Mouse (Mus musculus): ENCODE results near the gene Isl2. TPM values are rescaled to one million over a fixed set of nuclear protein-coding genes. Genes with fewer than 3 reads are reported as not detected.

Isl2 gene
- total and polyA plus RNA-seq, 3 experiments = 0.06 TPM; not detected in 2

DNA sequence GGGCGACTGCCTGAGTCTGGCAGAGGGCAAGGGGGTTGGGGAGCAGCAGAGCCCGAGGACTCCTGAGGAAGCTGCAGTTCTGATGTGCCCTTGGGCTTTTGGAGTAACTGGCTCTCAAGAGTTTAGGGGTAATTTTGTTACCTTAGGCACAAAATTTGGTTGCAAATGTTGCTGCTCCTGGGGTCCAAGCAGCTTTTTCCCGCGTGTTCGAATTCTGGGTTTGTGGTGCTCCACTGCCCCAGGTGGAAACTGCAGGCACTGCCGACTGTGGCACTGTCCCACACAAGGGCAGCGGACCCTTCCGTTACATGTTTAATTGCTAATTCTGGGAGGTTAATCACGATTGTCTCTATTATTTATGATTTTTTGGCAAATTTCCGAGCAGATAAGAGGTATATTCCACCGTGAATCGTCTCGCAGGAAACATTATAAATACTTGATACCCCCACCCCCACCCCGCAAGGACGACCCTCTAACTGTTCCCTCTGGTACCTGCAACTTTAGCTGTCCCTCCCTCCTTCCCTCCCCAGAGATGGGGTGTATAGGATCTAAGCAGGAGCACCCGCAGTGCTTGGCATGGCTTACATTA is 10.9 kb downstream of the Isl2 start:
- peak; percentile 22; the same call in 1 of the 2 replicates for TF ChIP-seq CTCF (IDR thresholded peaks at IDR 0.05)
- TF ChIP-seq POLR2A (IDR thresholded peaks at IDR 0.05; ENCODE audit: insufficient read depth, low read depth, low read length) = no peak
- DNase-seq = no peak
- no peak overlapping the region for H3K27ac ChIP-seq
- intact Hi-C loops (cut with DNase I) = loop anchor here (10.0 kb wide), 1 partner anchor 225 kb away; the partner anchor contains the start of genes Nrg4 and Tmem266
- no peaks in the 10 kb centered on the region for H3K79me2 ChIP-seq (replicated peaks; ENCODE audit: control insufficient read depth, insufficient read depth, low read length)
- WGBS = 24% methylated on average over 16 of the region's 16 CpGs
- no peaks in the 10 kb centered on the region for H3K36me3 ChIP-seq (ENCODE audit: control insufficient read depth, insufficient read depth, low read length)
- peaks cover 20% of the 10 kb centered on the region for H3K27me3 ChIP-seq (ENCODE audit: control insufficient read depth, insufficient read depth, low read length)
- H3K9ac ChIP-seq (ENCODE audit: low read depth, low read length) = no peak overlapping the region
- H3K4me1 ChIP-seq (ENCODE audit: control insufficient read depth, insufficient read depth, low read length) = peaks cover 5% of the 10 kb centered on the region
- no peak overlapping the region for H3K4me3 ChIP-seq

DNA sequence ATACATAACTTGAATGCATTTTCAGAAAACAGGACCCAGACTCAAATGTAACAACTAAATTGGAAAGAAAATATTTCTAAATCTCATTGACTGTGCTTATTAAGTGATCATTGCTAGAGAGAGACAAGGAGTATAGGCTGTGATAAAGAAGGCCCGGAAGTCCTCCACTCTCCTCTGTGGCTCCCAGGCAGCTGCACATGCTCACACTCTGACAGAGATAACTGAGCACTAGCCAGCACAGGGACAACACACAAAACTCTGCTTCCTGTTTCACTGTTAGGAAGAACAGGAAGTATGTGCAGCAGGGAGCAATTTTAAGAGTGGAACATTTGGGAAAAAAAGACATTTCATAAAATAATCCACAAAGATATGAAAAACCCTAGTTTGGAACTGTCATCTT is 16.5 kb downstream of the Isl2 start:
- Histone ChIP-seq H3K36me3 (ENCODE audit: control insufficient read depth, insufficient read depth, low read length) (no peaks in the 10 kb centered on the region), H3K4me1 (ENCODE audit: control insufficient read depth, insufficient read depth, low read length) (no peaks in the 10 kb centered on the region), H3K4me3 (no peak overlapping the region), H3K79me2 (replicated peaks; ENCODE audit: control insufficient read depth, insufficient read depth, low read length) (no peaks in the 10 kb centered on the region), H3K27me3 (ENCODE audit: control insufficient read depth, insufficient read depth, low read length) (no peaks in the 10 kb centered on the region), H3K27ac (no peak overlapping the region), H3K9ac (ENCODE audit: low read depth, low read length) (no peak overlapping the region)
- intact Hi-C loops (cut with DNase I) = no loop called here
- DNase-seq = no peak
- WGBS = 30% methylated on average over 1 of the region's 1 CpGs
- no peak for TF ChIP-seq CTCF (IDR thresholded peaks at IDR 0.05)
- TF ChIP-seq POLR2A (IDR thresholded peaks at IDR 0.05; ENCODE audit: insufficient read depth, low read depth, low read length) = no peak
- no peak for TF ChIP-seq EP300 (IDR thresholded peaks at IDR 0.05; ENCODE audit: insufficient read depth, low read depth, low read length)

DNA sequence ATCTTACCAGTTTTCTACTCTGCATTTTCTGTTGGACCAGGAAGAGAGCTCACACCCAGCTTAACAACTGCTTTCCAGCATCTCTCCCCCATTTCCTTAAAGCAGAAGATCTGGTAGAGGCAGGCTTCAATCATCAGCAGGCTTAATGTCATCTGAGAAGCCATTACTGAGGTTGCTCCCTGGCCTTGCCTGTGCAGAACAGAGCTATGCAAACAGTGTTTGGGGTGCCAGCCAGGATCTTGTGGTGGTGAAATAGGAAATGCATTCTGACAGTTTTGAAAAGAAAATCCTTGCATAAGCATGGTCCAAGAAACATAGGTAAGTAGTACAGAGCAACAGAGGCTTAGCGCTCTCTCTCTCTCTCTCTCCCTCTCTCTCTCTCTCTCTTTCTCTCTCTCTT is 22.5 kb downstream of the Isl2 start:
- WGBS = 88% methylated on average over 1 of the region's 1 CpGs
- Histone ChIP-seq H3K4me1 (ENCODE audit: control insufficient read depth, insufficient read depth, low read length) (no peaks in the 10 kb centered on the region), H3K4me3 (no peak overlapping the region), H3K9ac (ENCODE audit: low read depth, low read length) (no peak overlapping the region), H3K36me3 (ENCODE audit: control insufficient read depth, insufficient read depth, low read length) (no peaks in the 10 kb centered on the region), H3K27ac (no peak overlapping the region), H3K27me3 (ENCODE audit: control insufficient read depth, insufficient read depth, low read length) (no peaks in the 10 kb centered on the region), H3K79me2 (replicated peaks; ENCODE audit: control insufficient read depth, insufficient read depth, low read length) (no peaks in the 10 kb centered on the region)
- TF ChIP-seq POLR2A (IDR thresholded peaks at IDR 0.05; ENCODE audit: insufficient read depth, low read depth, low read length) (no peak), EP300 (IDR thresholded peaks at IDR 0.05; ENCODE audit: insufficient read depth, low read depth, low read length) (no peak), CTCF (IDR thresholded peaks at IDR 0.05) (no peak)
- intact Hi-C loops (cut with DNase I) = no loop called here
- no peak for DNase-seq

DNA sequence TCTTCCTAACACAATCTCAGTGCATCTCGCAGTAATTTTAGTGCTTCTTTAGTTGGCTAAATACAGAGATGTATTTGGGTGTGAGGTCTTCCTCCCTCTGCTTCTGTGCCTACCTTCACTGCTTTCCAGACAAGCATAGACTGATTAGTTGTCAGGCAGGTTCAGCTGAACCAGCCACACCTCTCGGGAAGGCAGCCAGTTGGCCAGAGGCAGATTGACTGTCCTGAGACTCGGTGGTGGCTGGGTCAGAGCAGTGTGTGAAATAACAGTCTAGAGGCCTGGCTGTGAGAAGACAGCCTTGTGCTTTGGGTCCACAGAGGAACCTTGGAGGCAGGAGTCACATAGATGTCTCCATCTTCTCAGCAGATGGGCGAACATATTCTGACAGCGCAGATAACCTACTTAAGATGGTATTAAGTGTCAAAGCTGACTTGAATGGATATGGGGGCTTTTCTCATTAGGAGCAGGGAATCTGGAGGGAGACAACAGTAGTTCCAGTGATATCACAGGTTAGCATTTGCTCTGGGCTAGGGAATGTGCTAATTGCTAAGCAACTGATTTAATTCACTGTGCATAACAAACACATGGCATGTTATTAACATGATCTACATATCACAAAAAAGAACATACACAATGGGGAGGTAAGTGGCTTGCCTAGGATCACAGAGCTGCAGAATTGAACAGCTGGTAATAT is 30.1 kb downstream of the Isl2 start:
- Histone ChIP-seq H3K36me3 (ENCODE audit: control insufficient read depth, insufficient read depth, low read length) (no peaks in the 10 kb centered on the region), H3K27ac (no peak overlapping the region), H3K27me3 (ENCODE audit: control insufficient read depth, insufficient read depth, low read length) (no peaks in the 10 kb centered on the region), H3K4me1 (ENCODE audit: control insufficient read depth, insufficient read depth, low read length) (no peaks in the 10 kb centered on the region), H3K79me2 (replicated peaks; ENCODE audit: control insufficient read depth, insufficient read depth, low read length) (no peaks in the 10 kb centered on the region), H3K4me3 (no peak overlapping the region), H3K9ac (ENCODE audit: low read depth, low read length) (no peak overlapping the region)
- no peak for TF ChIP-seq POLR2A (IDR thresholded peaks at IDR 0.05; ENCODE audit: insufficient read depth, low read depth, low read length)
- no peak for TF ChIP-seq CTCF (IDR thresholded peaks at IDR 0.05)
- TF ChIP-seq EP300 (IDR thresholded peaks at IDR 0.05; ENCODE audit: insufficient read depth, low read depth, low read length) = no peak
- DNase-seq = peak; percentile 28 to 35
- intact Hi-C loops (cut with DNase I) = no loop called here
- WGBS = 64% methylated on average over 5 of the region's 5 CpGs

DNA sequence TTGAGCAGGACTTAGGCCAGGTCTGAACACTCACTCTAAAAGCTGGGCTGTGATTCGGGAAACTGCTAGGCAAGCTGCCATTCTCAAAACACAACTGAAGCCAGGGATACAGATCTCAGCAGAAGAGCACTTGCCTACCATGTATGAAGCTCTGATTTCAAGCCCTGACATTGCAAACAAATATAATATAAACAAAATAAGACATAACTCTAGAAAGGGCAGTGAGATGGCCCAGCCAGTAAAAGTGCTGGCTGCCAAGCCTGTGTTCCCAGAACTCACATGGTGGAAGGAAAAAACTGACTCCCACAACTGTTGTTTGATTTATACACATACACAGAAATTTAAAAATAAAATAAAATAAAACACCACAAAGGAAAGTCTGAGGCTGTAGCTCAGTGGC is 32.6 kb downstream of the Isl2 start:
- Histone ChIP-seq H3K79me2 (replicated peaks; ENCODE audit: control insufficient read depth, insufficient read depth, low read length) (no peaks in the 10 kb centered on the region), H3K9ac (ENCODE audit: low read depth, low read length) (no peak overlapping the region), H3K4me1 (ENCODE audit: control insufficient read depth, insufficient read depth, low read length) (no peaks in the 10 kb centered on the region), H3K27me3 (ENCODE audit: control insufficient read depth, insufficient read depth, low read length) (no peaks in the 10 kb centered on the region), H3K4me3 (no peak overlapping the region), H3K27ac (no peak overlapping the region), H3K36me3 (ENCODE audit: control insufficient read depth, insufficient read depth, low read length) (no peaks in the 10 kb centered on the region)
- intact Hi-C loops (cut with DNase I) = no loop called here
- 68% methylated on average over 1 of the region's 1 CpGs for WGBS
- TF ChIP-seq CTCF (IDR thresholded peaks at IDR 0.05) (no peak), POLR2A (IDR thresholded peaks at IDR 0.05; ENCODE audit: insufficient read depth, low read depth, low read length) (no peak), EP300 (IDR thresholded peaks at IDR 0.05; ENCODE audit: insufficient read depth, low read depth, low read length) (no peak)
- DNase-seq = no peak

DNA sequence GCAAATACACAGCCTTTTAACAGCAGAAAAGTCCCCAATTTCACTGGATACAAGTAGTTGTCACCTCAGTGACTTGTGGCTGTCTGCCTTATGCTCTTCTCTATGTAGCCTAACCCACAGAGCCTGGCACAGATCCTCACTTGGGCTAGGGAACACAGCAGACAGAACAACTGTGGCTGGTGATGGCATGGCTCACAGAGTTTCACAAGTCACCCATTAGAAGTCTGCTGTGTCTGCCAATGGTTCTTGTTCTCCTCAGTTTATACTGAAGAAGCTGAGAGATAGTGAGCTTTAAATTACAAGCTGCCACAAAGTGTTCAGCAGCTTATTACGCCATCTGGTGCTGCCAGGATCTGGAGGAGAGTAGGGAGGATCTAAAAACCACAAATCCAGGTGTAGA is 38.1 kb downstream of the Isl2 start:
- TF ChIP-seq CTCF (IDR thresholded peaks at IDR 0.05) = no peak
- no peak for TF ChIP-seq EP300 (IDR thresholded peaks at IDR 0.05; ENCODE audit: insufficient read depth, low read depth, low read length)
- TF ChIP-seq POLR2A (IDR thresholded peaks at IDR 0.05; ENCODE audit: insufficient read depth, low read depth, low read length) = no peak
- Histone ChIP-seq H3K27ac (no peak overlapping the region), H3K9ac (ENCODE audit: low read depth, low read length) (no peak overlapping the region), H3K4me1 (ENCODE audit: control insufficient read depth, insufficient read depth, low read length) (no peaks in the 10 kb centered on the region), H3K4me3 (no peak overlapping the region), H3K79me2 (replicated peaks; ENCODE audit: control insufficient read depth, insufficient read depth, low read length) (no peaks in the 10 kb centered on the region), H3K36me3 (ENCODE audit: control insufficient read depth, insufficient read depth, low read length) (no peaks in the 10 kb centered on the region), H3K27me3 (ENCODE audit: control insufficient read depth, insufficient read depth, low read length) (no peaks in the 10 kb centered on the region)
- DNase-seq = no peak
- WGBS = 88% methylated on average over 1 of the region's 1 CpGs
- intact Hi-C loops (cut with DNase I) = no loop called here

Data from heart, adult 2 months (tissue).